Mouse (Mus musculus) brain, adult 2 months (tissue): ENCODE data around the gene Akap2.
"Not testable (repeated sequence)": the region's sequence is repeated elsewhere in the genome, so short reads cannot be mapped to it uniquely, and the experiment has no call there.

ENCODE experiments used
- DNase-seq: peaks from one replicate; pipeline ENCODE4 v3.0.0; 2011; ENCODE audit warnings: low read depth, low spot score

Akap2 gene

DNA sequence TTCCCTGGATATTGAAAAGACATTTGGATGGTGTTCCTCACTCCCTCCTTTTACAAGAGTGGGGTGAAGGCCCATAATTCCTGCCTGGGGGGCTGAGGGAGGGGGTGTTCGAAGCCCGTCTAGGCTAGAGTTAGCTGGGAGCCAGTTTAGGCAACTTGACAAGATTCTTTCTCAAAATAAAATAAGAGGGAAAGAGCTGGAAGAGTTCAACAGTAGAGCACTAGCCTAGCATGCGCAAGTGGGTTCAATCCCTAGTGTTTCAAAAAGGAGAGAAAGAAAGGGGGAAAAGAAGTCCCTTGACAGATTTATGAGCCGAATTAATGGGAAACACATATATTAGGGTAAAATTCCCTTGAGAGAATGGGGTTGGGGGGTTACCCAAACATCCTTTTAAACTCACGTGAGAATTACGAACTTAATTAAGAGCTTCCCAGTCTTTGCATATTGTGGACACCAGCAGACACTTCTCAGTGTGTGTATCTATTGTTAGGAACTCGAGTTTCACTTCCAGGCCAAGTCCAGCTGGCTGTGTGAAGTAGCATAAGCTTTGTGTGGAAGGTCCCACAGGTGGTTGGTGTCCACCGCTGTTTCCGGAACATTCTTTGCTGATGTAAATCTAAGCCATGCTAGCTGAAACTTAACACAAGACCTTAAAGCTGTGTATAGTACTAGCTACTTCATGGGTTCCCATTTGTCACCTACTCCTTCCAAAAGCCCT lies 145.0 kb downstream of the Akap2 start:
- DNase-seq, result no peak

DNA sequence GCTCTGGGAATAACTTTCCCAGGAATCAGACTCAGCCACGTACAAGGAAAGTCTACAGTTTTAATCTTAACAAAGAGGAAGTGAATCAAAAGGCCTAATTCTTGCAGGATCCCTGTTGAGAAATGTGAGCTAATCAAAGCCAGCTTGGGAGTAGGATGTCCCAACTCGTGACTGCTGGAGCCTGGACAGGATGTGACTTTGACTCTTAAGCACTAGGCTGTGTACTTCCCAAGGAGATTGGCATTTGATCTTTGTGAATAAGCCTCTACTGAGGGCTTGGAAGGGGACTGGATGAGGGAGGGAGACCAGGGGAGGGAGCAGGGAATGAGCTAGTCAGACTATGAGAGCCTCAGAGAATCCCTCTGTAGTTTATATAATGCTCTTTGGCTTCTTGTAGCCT lies 148.6 kb downstream of the Akap2 start:
- peak; percentile 34 for DNase-seq

DNA sequence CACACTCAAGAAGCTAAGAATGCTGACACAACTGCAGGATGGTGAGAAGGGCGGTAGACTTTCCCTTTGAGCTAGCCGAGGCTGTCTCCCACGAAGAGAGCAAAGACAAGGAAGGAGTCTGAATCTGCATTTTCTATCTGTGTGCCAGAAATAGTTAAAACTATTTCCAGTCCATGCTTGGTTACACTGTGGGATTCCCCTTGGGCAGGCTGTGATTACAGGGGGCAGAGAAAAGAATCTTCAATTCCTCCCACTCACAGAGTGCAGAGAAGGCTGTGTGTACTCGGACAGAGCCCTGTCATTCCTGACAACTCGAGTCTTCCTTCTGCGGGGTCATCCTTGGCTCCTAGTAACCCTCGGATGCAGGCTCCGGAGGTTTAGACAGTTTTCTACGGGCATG lies 149.5 kb downstream of the Akap2 start:
- DNase-seq, result peak; percentile 45

DNA sequence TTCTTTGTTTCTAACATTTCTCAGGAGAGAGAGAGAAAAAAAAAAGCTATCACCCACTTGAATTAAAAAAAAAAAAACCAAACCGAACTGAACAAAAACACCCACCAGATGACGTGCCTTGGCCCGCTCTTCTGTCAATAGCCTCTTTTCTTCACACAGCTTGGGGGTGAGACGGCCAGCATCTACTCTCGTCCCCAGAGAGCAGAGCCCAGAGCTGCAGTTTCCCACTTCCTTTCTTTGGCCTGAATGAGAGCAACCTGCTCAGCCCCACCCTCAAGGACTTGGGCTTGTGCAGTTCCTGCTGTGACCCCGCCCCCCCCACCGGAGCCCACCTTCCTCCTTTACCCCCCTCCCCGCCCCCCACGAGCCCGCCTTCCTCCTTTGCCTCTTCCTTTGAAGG lies 150.0 kb downstream of the Akap2 start:
- peak; percentile 43 for DNase-seq

DNA sequence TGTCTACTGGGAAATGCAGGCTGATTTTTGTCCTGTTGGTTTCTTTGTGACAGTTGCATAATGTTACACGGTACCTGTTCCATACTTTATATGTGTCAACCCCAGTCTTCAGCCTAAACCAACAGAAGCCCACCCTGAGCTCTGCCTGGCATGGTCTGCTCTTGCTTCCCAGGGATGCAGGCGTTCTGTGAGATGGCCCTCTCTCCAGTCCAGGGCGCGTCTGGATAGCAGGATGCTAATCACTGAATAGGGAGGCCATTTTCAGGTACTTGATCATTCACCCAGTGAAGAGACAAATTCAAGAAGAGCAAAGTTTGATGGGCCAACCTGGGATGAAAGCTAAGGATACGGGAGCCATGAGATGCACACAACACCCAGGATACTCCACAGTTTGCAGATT lies 161.7 kb downstream of the Akap2 start:
- DNase-seq, result no peak

DNA sequence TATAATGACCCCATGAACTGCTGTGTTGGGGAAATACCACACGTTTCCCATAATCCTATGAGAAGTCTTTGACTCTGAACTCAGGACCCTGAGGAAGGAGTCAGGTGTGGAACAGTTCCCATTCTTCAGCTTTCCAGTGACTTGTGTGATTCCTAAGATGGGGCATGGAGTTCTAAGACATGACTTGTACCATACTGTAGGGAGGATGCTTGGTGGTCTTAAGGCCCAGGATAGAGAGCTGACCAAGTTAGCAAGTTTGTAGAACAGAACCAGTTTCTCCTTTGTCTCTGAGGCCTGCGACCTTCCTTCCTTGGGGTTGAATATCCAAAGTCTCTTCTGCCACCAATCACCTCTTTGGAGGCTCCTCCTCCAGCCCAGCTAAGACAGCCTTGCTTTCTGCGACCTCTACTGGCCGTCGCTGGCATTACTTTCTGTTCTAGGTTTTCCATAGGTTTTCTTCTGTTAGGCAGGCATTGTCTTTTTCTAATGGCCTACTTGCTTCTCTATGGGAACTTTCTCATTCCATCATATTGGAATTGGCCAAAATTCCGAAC lies 162.4 kb downstream of the Akap2 start:
- DNase-seq, result peak; percentile 83

DNA sequence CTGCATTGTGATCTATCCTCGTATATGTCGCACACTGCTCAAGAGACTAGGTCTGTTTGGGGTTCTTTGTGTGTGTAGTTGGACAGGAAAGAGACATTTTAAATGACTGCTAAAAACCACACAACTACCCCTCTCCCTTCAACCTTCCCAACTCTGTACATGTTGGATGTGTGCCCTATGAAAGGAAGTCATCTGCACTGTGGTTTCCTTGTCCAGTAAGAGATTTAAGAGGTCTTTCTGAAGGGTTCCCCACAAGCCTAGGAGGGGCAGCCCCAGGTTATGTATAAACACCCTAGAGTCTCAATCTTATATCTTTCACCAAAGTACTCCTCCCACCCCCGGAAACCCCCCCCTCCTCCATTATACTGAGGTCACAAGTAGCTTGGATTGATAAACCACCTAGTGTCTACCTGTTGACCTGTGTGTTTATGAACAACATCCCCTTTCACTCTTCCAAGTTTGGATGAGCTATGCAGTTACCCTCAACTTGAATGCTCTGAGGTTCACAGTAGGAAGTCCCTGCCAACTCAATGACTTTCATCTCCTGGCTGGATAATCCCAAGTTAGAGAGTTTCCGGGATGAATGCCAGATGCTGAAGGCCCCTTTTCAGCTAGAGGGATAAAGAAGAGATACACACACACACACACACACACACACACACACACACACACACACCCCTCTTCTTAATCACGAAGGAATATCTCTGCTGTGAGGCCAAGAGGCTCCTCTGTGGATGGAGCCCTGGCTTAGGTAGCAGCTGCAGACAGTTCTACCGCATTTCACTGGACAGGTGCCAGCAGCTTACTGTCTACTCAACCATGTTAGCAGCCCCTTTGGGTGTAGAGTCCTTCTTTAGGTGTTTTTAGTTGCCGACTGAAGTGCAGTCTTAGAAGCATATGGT lies 166.3 kb downstream of the Akap2 start:
- peak; percentile 27 for DNase-seq

DNA sequence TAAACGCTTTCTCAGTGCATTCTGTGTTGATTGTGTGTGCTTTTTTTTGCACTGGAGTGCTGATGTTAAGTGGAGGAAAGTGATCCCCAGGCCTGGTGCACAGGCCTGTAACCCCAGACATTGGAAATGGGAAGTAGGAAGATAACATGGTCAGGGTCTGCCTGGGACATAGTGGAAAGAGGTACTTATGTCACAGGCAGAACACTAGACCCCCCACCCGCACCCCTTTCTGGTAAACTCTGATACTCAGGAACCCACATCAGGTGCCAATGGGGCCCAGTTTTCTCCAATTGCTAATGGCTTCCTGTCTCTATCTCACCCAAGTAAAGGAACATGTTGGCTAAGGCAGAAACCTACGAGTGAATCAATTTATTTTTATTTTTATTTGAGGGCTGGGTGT lies 167.1 kb downstream of the Akap2 start:
- no peak for DNase-seq

DNA sequence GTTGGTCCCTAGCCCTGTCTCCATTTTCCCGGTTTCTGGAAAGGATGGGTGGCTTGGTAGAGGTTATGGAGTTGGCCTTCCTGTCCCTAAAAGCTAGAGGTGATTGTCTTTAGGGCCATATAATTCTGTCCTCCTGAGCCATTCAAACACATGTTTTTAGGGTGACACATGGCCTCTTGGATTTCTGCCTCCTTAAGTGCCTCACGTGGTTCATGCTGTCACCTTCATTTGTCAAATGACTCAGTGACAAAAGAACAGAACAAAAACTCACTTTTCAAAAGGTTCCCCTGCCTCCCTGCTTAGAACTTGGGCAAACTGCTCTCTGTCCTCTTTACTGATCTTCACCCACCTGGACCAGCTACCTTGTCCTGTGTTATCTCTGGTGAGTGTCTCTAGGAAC lies 167.7 kb downstream of the Akap2 start:
- no peak for DNase-seq

DNA sequence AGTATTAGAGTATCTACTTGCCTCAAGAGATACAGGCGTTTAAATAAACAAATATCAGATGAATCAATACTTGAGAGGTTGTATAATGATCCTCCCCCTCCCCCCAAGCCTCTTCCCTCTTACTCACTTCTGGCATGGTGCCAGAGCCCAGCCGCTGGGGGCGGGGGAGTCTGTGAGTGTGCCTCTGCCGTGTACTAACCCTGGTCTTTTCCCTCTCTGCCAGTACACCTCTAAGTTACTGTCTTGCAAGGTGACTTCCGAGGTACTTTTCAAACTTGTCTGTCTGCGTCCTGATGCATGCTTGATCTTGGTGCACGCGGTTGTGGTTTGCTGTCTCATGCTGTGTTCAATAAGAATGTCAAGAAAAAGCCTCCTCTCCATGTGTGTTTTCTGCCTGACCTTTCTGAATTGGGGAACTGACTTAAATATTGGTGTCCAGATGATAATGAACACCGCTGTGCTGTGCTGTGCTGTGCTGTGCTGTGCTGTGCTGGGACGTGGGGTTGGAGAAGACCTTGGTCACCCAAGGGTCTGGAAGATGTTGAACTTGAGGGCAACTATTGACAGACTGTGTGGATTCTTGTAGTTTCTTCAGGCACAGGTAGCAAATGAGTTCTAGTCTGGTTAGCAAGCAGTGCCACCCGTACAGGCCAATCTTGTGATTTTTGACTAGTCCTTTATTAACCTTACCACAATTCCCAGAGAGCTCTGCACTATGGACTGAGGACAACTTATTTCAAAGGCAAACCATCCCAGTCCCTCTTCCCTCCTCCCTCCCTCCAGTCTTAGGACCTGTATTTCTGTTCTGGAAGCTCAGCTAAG lies 168.8 kb downstream of the Akap2 start:
- no peak for DNase-seq

DNA sequence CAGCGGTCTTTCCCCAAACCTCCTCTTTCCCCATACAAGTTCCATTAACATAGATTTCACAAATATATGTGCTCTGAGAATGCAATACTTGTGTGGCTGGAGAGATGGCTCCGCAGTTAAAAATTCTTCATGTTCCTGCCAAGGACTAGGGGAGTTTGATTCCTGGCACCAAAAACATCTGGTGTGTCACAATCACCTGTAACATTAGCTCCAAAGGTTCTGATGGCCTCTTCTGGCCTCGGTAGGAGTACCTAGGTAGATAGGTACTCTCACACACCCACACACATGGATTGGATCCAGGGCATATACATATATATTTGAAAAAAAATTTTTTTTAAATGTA lies 169.4 kb downstream of the Akap2 start:
- no peak for DNase-seq

DNA sequence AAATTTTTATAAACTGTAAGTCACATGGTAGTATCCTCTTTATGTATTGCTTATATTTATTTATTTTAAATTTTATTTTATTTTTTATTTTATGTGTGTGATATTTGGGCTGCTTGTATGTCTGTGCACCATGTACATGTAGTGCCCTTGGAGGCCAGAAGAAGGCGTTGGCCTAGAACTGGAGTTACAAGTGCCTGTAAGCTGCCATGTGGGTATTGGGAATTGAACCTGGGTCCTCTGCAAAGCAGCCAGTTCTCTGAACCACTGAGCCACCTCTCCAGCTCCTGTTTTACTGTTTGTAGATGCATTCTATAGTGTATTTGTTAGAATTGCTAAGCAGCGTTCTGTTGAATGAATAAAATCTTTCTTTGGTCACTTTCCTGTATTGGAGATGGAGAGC lies 170.8 kb downstream of the Akap2 start:
- no peak for DNase-seq

DNA sequence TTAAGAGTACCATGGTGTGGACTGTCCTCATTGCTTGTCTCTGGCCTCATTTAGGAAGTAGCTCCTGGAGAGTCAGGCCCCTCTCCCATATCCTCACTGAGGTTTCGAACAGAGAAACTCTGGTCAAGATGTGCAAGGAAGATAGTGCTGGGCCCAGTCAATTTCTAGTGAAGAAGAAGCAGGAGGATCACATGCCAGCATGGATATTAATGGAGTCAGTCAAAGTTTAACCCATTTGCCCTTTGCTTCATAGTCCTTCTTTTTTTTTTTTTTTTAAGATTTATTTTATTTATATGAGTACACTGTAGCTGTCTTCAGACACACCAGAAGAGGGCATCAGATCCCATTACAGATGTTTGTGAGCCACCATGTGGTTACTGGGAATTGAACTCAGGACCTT lies 171.5 kb downstream of the Akap2 start:
- not testable (repeated sequence) for DNase-seq

DNA sequence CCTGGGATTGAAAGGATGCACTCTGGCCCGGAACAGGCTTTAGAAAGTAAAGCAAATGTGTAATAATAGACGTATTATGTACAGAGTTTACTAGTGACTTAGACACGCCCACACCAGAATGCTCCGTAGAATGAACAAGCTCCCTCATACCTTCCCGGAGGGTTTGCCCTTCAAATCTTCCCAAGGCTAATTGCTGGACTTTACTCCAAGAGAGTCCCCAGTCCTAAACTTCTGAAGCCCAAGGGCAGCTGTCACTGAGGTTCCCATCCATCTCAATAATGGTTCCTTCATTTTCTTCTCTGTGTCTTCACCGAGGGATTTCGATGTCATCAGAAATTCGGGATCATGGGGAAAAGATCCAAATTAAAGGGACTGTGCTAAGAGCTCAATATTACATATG lies 172.3 kb downstream of the Akap2 start:
- DNase-seq, result no peak

DNA sequence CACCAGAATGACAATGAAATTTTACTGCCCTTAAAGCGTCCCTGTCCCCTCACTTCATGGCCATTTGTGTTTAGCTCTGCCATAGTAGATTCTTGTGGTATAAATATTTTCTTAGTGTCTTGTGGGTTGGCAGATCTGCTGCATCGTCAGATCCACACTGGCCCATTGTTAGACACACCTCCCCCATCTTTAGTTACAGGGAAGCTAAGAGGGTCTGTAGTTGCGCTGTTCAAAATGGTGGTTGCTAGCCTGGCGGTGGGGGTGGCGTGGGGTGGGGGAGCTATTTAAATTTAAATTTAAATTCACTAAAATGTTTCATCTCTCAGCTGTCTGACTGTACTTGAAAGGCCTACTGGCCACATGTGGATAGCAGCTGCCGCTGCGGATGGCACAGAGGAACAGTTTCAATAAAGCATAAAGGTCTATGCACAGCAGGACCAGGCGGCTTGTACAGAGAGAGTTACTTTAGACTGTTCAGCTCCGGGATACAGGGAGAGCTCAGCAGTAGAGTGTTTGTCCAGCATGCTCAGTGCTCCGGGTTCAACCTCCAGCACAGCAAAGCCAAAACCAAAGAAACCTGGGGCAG lies 174.6 kb downstream of the Akap2 start:
- peak; percentile 21 for DNase-seq

DNA sequence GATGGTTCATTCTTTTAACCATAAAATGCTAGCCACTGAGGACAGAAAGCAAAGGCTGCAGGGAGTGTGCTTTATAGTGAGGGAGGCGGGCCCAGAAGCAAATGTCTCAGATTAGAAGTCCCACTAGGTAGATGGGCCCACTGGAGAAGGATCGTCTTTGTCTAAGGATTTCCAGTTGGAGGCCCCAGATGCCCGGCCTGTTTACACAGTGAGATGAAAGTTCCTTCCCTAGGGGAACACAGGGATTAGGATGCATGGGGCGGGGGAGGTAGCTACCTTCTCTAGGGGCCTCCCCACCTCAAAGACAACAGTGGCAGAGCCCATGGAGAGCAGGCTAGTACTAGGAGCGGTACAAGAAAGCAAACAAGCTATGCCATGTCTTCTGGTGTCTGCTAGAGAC lies 177.7 kb downstream of the Akap2 start:
- DNase-seq, result no peak

DNA sequence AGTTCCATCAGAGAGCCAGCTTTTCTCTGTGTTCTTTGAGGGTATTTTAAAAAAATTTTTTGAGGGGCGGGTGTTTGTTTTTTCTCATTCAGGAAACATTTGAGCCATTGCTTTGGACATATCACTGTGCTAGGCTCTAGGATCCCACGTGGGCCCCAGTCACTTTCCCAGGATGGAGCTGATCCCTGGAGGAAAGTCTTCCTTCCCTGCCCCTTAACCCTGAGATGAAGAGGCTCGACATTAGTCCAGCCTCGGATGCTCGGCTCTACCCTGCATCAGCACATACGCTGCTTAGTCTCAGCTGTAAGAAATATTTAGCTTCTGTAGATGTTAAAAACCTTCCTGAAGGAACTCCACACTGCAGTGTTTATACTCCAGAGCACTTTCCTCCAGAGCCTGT lies 178.4 kb downstream of the Akap2 start:
- no peak for DNase-seq

DNA sequence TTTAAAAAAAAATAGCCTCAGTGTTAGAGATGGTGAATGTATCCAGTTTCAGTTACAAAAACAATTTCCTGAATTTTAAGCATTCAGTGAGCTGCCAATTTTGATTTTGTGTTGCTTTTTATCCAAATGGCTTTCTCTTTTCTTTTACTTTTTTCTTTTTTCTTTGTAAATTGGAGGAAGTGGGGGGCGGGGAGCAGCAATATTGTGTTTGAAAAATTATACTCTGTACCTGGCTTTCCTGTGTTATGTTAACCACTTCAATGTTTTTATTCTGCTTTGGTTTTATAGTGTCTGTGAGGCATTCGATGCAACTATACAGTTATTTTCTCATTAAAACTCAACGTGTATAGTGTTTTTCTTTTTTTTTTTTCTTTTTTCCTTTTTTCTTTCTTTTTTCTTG lies 179.2 kb downstream of the Akap2 start:
- DNase-seq, result no peak

DNA sequence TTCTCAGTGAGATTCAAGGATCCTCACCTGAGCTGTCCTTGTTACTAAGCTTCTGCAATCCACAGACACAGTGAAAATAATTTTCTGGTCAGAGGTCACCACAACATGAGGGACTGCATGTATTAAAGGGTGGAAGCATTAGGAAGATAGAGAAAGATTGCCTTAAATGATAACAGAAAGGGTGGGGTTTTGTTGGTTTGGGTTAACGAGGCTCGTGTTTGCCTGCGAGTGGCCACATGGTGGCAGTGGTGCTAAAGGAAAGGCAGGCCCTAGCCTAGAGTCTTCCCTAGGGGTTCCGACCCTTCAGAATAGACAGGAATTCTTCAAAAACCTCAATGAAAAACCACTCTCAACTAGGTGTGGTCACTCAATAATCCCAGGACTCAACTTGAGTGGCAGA lies 183.8 kb downstream of the Akap2 start:
- peak; percentile 53 for DNase-seq

DNA sequence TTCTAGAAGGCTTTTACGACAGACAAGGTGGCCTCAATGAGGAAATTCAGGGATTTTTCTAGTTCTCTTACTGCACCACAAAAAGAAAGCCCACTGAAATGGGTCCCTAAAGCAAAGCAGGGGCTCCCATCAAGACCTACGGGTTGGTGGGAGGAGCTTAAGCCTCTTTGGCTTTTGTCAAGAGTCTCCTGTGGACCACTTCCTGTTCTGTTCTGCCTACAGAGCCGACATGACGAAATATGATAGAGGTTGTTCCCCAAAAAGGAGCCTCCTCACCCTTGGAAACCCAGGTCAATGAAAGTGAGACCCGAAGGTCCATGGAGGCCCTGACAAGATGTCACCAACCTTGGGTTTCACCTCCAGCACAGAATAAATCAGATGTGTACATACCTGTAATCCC lies 185.2 kb downstream of the Akap2 start:
- no peak for DNase-seq

DNA sequence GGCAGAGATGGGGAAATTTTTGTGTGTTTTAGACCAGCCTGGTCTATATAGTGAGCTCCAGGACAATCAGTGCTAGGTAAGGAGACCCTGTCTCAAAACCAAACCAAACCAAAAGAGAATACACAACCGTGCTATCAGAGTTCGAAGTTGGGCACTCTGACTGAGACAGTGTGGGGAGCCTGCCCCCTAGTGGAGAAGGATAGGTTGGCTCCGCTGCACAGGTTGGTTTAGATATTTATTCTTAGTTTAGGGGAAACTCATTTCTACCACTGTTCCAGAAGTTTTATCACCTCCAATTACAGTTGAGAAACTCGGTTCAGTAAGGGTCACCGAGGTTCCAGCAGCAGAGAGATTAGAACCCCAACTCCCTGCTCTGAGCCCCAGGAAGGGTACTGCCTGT lies 186.8 kb downstream of the Akap2 start:
- DNase-seq, result peak; percentile 60

DNA sequence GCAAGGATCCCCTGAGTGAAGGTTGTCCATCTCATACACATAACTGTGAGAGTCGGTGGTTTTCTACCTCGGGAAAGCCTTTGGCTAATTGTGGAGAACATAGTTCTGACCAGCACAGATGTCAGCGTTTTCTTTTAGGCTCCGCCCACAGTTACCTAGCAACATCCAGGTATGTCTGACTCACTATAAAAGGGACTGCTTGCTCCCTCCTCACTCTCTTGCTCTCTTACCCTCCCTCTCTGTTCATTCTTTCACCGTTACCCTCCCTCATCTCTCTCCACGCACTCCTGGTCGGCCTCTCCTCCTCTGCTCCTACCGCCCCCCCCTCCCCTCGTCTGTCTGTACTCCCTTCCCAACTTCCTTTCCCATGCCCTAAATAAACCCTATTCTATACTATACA lies 187.2 kb downstream of the Akap2 start:
- DNase-seq, result peak; percentile 18
